Mouse (Mus musculus): ENCODE measurements at regions not wholly inside any gene's neighbourhood (a gene's known extent, or its start where the extent isn't known, plus 50 kb on each side); places are given as distances from the start of the nearest gene placed in this dataset.

DNA sequence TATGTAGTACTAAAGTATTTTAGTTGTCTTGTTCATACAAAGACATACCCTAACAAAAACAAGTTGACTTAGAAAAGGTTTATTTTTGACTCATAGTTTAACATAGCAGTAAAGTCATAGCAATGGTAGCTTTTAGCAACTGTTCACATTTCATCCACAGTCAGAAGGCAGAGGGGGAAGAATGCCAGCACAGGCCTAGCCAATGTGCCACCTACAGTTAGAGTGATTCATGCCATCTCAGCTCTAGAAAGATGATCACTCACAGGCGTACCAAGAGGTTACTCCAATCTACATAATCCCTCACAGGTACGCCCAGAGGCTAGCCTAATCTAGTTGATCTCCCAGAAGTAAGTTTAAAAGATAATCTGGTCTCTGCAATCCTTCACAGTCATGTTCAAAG is 510.5 kb downstream of the Etv1 start:
- no peak for TF ChIP-seq CHD2 (IDR thresholded peaks at IDR 0.05; ENCODE audit: low read depth, low read length)
- no peak for TF ChIP-seq MAFK (IDR thresholded peaks at IDR 0.05; ENCODE audit: insufficient read depth, low read depth, low read length)
- no peak for TF ChIP-seq ZC3H11A (IDR thresholded peaks at IDR 0.05; ENCODE audit: borderline replicate concordance, low read depth, low read length)

Measured in ES-E14 (cell line).